Mouse (Mus musculus) CH12.LX (cell line): ENCODE results near the gene Wipi2. TPM values are rescaled to one million over a fixed set of nuclear protein-coding genes. Genes with fewer than 3 reads are reported as not detected.

Experiments
- DNase-seq: peaks from one replicate; pipeline ENCODE4 v3.0.0-alpha.2; 2013; ENCODE audit errors: extremely low read depth
- H3K27ac ChIP-seq: 2 replicates; pipeline ENCODE4 v1.5.1; 2012; ENCODE audit warnings: low read depth, mild to moderate bottlenecking, control low read depth, moderate library complexity; ENCODE audit not compliant: insufficient read depth
- H3K27me3 ChIP-seq: replicated peaks from 2 replicates; pipeline ENCODE3; 2012; ENCODE audit warnings: inconsistent platforms
- H3K36me3 ChIP-seq, 2 experiments: replicated peaks in 1 of 2; 2 replicates each; pipeline versions ENCODE3 to v1.6.1; 2012; ENCODE audit warnings: inconsistent platforms in 1 of 2, low read length in 1 of 2, mild to moderate bottlenecking in 1 of 2, mixed read lengths in 1 of 2, moderate library complexity in 1 of 2; ENCODE audit not compliant: control insufficient read depth in 1 of 2, insufficient read depth in 1 of 2
- H3K4me1 ChIP-seq, 2 experiments: 2 replicates each; pipeline ENCODE4 v1.6.1; 2012; ENCODE audit warnings: inconsistent platforms in 1 of 2, moderate library complexity in 1 of 2; ENCODE audit not compliant: insufficient read depth in 2 of 2, control insufficient read depth in 1 of 2
- H3K4me2 ChIP-seq: 2 replicates; pipeline ENCODE4 v1.6.1; 2012; ENCODE audit warnings: low read depth, mild to moderate bottlenecking, control low read depth; ENCODE audit not compliant: poor library complexity, insufficient read depth, severe bottlenecking
- H3K4me3 ChIP-seq, 3 experiments: fragments of 150-350 bp in 1 of 3; sonication (generic) in 1 of 3; replicated peaks in 1 of 3; 2 replicates each; pipeline versions ENCODE3 to v1.5.1; 2011 to 2012; ENCODE audit warnings: low read depth in 2 of 3, low read length in 2 of 3, mild to moderate bottlenecking in 2 of 3, moderate library complexity in 2 of 3, control low read depth in 1 of 3, improper control_type of control experiment in 1 of 3, inconsistent platforms in 1 of 3, mixed read lengths in 1 of 3; ENCODE audit not compliant: poor library complexity in 1 of 3
- H3K79me2 ChIP-seq: replicated peaks from 2 replicates; pipeline ENCODE4 v1.6.1; 2012; ENCODE audit warnings: mild to moderate bottlenecking, moderate library complexity; ENCODE audit not compliant: control insufficient read depth, poor library complexity, insufficient read depth, severe bottlenecking; ENCODE audit errors: extremely low read depth
- H3K9ac ChIP-seq: 2 replicates; pipeline ENCODE4 v1.6.1; 2012; ENCODE audit warnings: low read depth, mild to moderate bottlenecking, control low read depth, moderate library complexity; ENCODE audit not compliant: insufficient read depth
- H3K9me3 ChIP-seq: replicated peaks from 2 replicates; pipeline ENCODE3; 2012; ENCODE audit warnings: low read length, inconsistent platforms, mixed read lengths
- BHLHE40 ChIP-seq: IDR thresholded peaks from 2 replicates; pipeline ENCODE4 v1.6.1; 2011; ENCODE audit warnings: mild to moderate bottlenecking, low read depth, low read length, improper control_type of control experiment
- CHD2 ChIP-seq: IDR thresholded peaks from 2 replicates; pipeline ENCODE4 v1.6.1; 2011; ENCODE audit warnings: low read length, improper control_type of control experiment
- CTCF ChIP-seq, 2 experiments: IDR thresholded peaks in 1 of 2; conservative IDR thresholded peaks in 1 of 2; 2 replicates each; pipeline ENCODE4 v1.5.1; 2011 to 2012; ENCODE audit warnings: low read depth in 2 of 2, low read length in 2 of 2, improper control_type of control experiment in 1 of 2, inconsistent platforms in 1 of 2, mild to moderate bottlenecking in 1 of 2, moderate library complexity in 1 of 2
- EP300 ChIP-seq: IDR thresholded peaks from 2 replicates; pipeline ENCODE4 v1.6.1; 2011; ENCODE audit warnings: low read length, improper control_type of control experiment
- ETS1 ChIP-seq: conservative IDR thresholded peaks from 2 replicates; pipeline ENCODE4 v1.6.1; 2012; ENCODE audit warnings: low read depth, mild to moderate bottlenecking, inconsistent platforms, low read length, improper control_type of control experiment, moderate library complexity
- GABPA ChIP-seq: IDR thresholded peaks from 2 replicates; pipeline ENCODE4 v1.6.1; 2012; ENCODE audit warnings: low read depth, low read length, improper control_type of control experiment, inconsistent platforms; ENCODE audit not compliant: insufficient replicate concordance
- JUN ChIP-seq: IDR thresholded peaks from 2 replicates; pipeline ENCODE4 v1.6.1; 2011; ENCODE audit warnings: low read depth, mild to moderate bottlenecking, low read length, improper control_type of control experiment, moderate library complexity; ENCODE audit not compliant: insufficient read depth
- JUND ChIP-seq: conservative IDR thresholded peaks from 2 replicates; pipeline ENCODE4 v1.6.1; 2011; ENCODE audit warnings: low read depth, low read length, improper control_type of control experiment
- KAT2A ChIP-seq: IDR thresholded peaks from 2 replicates; pipeline ENCODE4 v1.6.1; 2012; ENCODE audit warnings: low read length, improper control_type of control experiment, inconsistent platforms; ENCODE audit not compliant: insufficient replicate concordance
- MAFK ChIP-seq: IDR thresholded peaks from 2 replicates; pipeline ENCODE4 v1.6.1; 2011; ENCODE audit warnings: low read length, improper control_type of control experiment; ENCODE audit not compliant: insufficient replicate concordance
- MAX ChIP-seq: IDR thresholded peaks from 2 replicates; pipeline ENCODE4 v1.6.1; 2011; ENCODE audit warnings: low read length, improper control_type of control experiment
- MAZ ChIP-seq: IDR thresholded peaks from 2 replicates; pipeline ENCODE4 v1.6.1; 2012; ENCODE audit warnings: low read depth, mild to moderate bottlenecking, inconsistent platforms, low read length, improper control_type of control experiment, moderate library complexity
- MYC ChIP-seq: IDR thresholded peaks from 2 replicates; pipeline ENCODE4 v1.6.1; 2011; ENCODE audit warnings: low read depth, mild to moderate bottlenecking, improper control_type of control experiment, low read length
- NELFE ChIP-seq: IDR thresholded peaks from 2 replicates; pipeline ENCODE4 v1.6.1; 2011; ENCODE audit warnings: low read depth, low read length, improper control_type of control experiment
- NRF1 ChIP-seq: IDR thresholded peaks from 2 replicates; pipeline ENCODE4 v1.6.1; 2014; ENCODE audit warnings: low read depth, mild to moderate bottlenecking, inconsistent platforms, low read length, improper control_type of control experiment, moderate library complexity
- POLR2A ChIP-seq: IDR thresholded peaks from 2 replicates; pipeline ENCODE4 v1.6.1; 2011; ENCODE audit warnings: low read depth, mild to moderate bottlenecking, improper control_type of control experiment, low read length
- POLR2AphosphoS2 ChIP-seq: IDR thresholded peaks from 2 replicates; pipeline ENCODE4 v1.6.1; 2011; ENCODE audit warnings: low read depth, low read length, improper control_type of control experiment
- SIN3A ChIP-seq: IDR thresholded peaks from 2 replicates; pipeline ENCODE4 v1.6.1; 2012; ENCODE audit warnings: low read length, improper control_type of control experiment, inconsistent platforms
- SMC3 ChIP-seq: IDR thresholded peaks from 2 replicates; pipeline ENCODE4 v1.6.1; 2011; ENCODE audit warnings: low read depth, low read length, improper control_type of control experiment
- TCF12 ChIP-seq: IDR thresholded peaks from 2 replicates; pipeline ENCODE4 v1.6.1; 2014; ENCODE audit warnings: low read depth, mild to moderate bottlenecking, inconsistent platforms, low read length, improper control_type of control experiment
- USF2 ChIP-seq: conservative IDR thresholded peaks from 2 replicates; pipeline ENCODE4 v1.6.1; 2011; ENCODE audit warnings: low read depth, low read length, improper control_type of control experiment
- ZMIZ1 ChIP-seq: IDR thresholded peaks from 2 replicates; pipeline ENCODE4 v1.6.1; 2012; ENCODE audit warnings: low read depth, mild to moderate bottlenecking, inconsistent platforms, low read length, improper control_type of control experiment
- dilution Hi-C: fragments of 300-500 bp; cut with MboI; formaldehyde crosslinking; loops from 2 replicates; pipeline ENCODE4 v1.14.3; 2020; ENCODE audit warnings: low sequenced_read_pairs; ENCODE audit not compliant: extremely low pct_unique_long_range_greater_than_20kb, extremely low pct_ligation_motif_present
- in situ Hi-C: fragments of 300-500 bp; cut with MboI; formaldehyde crosslinking; loops from 3 replicates; pipeline ENCODE4 v1.14.3; 2019; ENCODE audit warnings: low sequenced_read_pairs, low pct_ligation_motif_present, low pct_unique_long_range_greater_than_20kb, mixed read lengths
- polyA plus RNA-seq: library from polyadenylated mRNA; unstranded; fragments of >175 nt; gene quantifications from 2 replicates; pipeline ENCODE4 v1.2.1, GENCODE M21; 2012; ENCODE audit warnings: low read depth; ENCODE audit not compliant: insufficient read length
- total RNA-seq, 2 experiments: library from RNA; depleted of rRNA; stranded (reverse); fragments of 300-350 nt in 1 of 2; fragments of >200 nt in 1 of 2; gene quantifications; 2 replicates each; pipeline ENCODE4 v1.2.3; 2012 to 2014

Gene Wipi2
- total and polyA plus RNA-seq, 3 experiments, result 38.0 to 47.4 (median 43.4) TPM

GRCm38 (mm10) chr5:142641331-142642051, 14.0 kb downstream of the Wipi2 start:
- Histone ChIP-seq H3K79me2 (no peaks in the 10 kb centered on the region; the same call in 1 of the 2 replicates), H3K9ac (no peak overlapping the region), H3K4me1 (peaks cover 2 to 35% of the 10 kb centered on the region in 2 experiments; a peak in 2 of 4 replicates), H3K4me2 (no peak overlapping the region), H3K27me3 (no peaks in the 10 kb centered on the region), H3K27ac (peak overlapping the region; percentile 55; the same call in 1 of the 2 replicates), H3K36me3 (peaks cover 29 to 66% of the 10 kb centered on the region in 2 experiments), H3K4me3 (no peak overlapping the region), H3K9me3 (no peaks in the 10 kb centered on the region)
- in situ Hi-C loops, result no loop called here
- dilution Hi-C loops, result no loop called here
- DNase-seq, result peak; percentile 83
- TF ChIP-seq POLR2AphosphoS2 (no peak), ETS1 (0 out of 2 replicates have a peak, but pooled peaks have one; percentile 10)
- TF ChIP-seq, all 38 proteins: peak for 1

GRCm38 (mm10) chr5:142648162-142648561, 20.7 kb downstream of the Wipi2 start:
- no peak for DNase-seq
- Histone ChIP-seq H3K36me3 (peaks cover 14 to 69% of the 10 kb centered on the region in 2 experiments), H3K9ac (no peak overlapping the region), H3K4me1 (0 out of 4 replicates have a peak, but pooled peaks cover 0 to 5% of the 10 kb centered on the region in 2 experiments), H3K4me2 (no peak overlapping the region), H3K9me3 (no peaks in the 10 kb centered on the region), H3K27me3 (no peaks in the 10 kb centered on the region), H3K4me3 (no peak overlapping the region), H3K79me2 (peaks cover 2% of the 10 kb centered on the region; the same call in 1 of the 2 replicates), H3K27ac (no peak overlapping the region)
- TF ChIP-seq GABPA (no peak), NRF1 (no peak), NELFE (no peak), JUN (no peak), TCF12 (no peak), CHD2 (no peak), CTCF (conservative IDR thresholded peaks at IDR 0.05 in 1 of 2, IDR thresholded peaks at IDR 0.05 in 1 of 2; ENCODE audit: low read depth in 2 of 2, low read length in 2 of 2) (no peak)
- in situ Hi-C loops (no loop called here), dilution Hi-C loops (no loop called here)

- H3K79me2 ChIP-seq, result peaks cover 2% of the 10 kb centered on the region; the same call in 1 of the 2 replicates
- H3K4me2 ChIP-seq, result no peak overlapping the region
- dilution Hi-C loops (no loop called here), in situ Hi-C loops (no loop called here)
- TF ChIP-seq TCF12 (no peak), SIN3A (no peak), JUND (no peak), ETS1 (no peak), MAZ (no peak), KAT2A (no peak), MAFK (no peak), POLR2AphosphoS2 (no peak), MAX (no peak), GABPA (no peak), ZMIZ1 (no peak), BHLHE40 (no peak), POLR2A (no peak), SMC3 (no peak), EP300 (no peak), USF2 (no peak), MYC (no peak)
- H3K27me3 ChIP-seq, result no peaks in the 10 kb centered on the region
- no peak overlapping the region for H3K27ac ChIP-seq
- no peak overlapping the region for H3K4me3 ChIP-seq
- H3K9ac ChIP-seq, result no peak overlapping the region
- peaks cover 11 to 73% of the 10 kb centered on the region in 2 experiments for H3K36me3 ChIP-seq
- DNase-seq, result no peak
- 0 out of 4 replicates have a peak, but pooled peaks cover 0 to 8% of the 10 kb centered on the region in 2 experiments for H3K4me1 ChIP-seq
- no peaks in the 10 kb centered on the region for H3K9me3 ChIP-seq
Measured at GRCm38 (mm10) chr5:142649460-142650050, 22.1 kb downstream of the Wipi2 start.
